Mouse (Mus musculus) thymus, adult 2 months (tissue): Measurements from ENCODE around the gene Col23a1.

ENCODE experiments used
- CTCF ChIP-seq: fragments of 200-500 bp; IDR thresholded peaks from 2 replicates; pipeline ENCODE4 v1.5.1; 2012; ENCODE audit warnings: mild to moderate bottlenecking, control low read depth, low read length, moderate library complexity, borderline replicate concordance; ENCODE audit not compliant: control insufficient read depth, poor library complexity, insufficient read depth; ENCODE audit errors: extremely low read depth
- POLR2A ChIP-seq: fragments of 200-500 bp; IDR thresholded peaks from 2 replicates; pipeline ENCODE4 v1.6.1; 2012; ENCODE audit warnings: mild to moderate bottlenecking, low read length, control low read depth, moderate library complexity; ENCODE audit not compliant: control insufficient read depth, poor library complexity, insufficient read depth; ENCODE audit errors: extremely low read depth

DNA sequence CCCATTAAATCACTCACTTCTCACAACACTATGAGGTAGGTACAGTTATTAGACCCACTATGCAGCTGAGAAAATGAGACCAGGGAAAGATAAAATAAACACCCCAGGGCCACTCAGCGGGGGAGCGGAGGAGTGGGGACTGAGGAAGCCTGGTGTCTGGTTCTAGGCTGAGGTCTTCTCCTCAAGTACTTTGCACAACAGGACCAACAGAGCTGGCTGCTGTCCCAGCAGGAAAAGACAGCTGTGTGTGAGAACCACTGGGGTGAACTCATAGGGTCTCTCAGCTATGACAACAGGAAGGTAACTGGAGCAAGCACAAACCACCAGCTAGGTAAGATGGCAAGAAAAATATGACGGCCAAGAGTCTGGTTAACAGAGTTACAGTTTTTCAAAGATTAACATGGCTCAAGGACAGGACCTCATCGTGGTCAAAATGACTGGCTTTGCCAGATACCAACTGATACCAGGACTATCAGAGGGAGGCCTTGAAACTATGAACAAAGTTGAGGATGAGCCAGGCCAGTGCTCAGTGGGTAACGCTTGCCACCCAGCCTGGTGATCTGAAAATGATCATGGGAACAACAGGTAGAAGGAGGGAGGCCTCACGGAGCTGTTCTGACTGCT lies 342.5 kb downstream of the Col23a1 start:
- no peak for TF ChIP-seq CTCF
- no peak for TF ChIP-seq POLR2A
